Mouse (Mus musculus): ENCODE data around the gene Spen.

DNA sequence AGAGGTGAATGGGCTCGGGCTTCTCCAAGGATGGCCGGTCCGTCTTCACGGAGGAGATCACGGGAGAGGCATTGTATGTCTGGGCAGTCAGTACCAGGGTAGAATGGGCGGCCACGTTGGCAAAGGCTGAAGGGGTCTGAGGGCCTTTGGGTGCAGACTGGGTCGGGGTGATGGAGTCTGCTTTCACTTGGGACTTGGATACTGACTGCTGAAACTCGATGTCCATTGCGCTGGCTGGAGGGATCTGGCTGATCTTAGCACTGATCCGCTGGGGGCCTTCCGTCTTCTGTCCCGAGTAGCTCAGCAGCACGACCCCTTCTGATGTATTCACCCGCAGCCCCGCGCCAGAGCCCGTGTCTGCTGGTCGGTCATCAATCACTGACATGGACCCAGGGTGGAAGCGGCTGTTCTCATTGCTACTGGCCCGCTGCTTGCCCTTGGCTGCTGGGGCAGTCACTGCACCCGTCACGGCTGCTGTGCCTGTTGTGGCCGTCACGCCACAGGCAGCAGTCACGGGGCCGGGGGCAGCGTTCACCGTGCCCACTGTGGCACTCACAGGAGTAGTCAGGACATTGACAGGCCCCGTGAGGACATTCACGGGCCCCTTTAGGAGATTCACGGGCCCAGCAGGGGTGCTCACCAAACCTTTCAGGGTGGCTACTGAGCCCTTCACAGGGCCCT is 65.6 kb downstream of the Spen start:
- no peak for TF ChIP-seq CTCF (IDR thresholded peaks at IDR 0.05; ENCODE audit: borderline replicate concordance, control insufficient read depth, extremely low read depth, insufficient read depth, low read length, poor library complexity)
- TF ChIP-seq POLR2A (IDR thresholded peaks at IDR 0.05; ENCODE audit: control insufficient read depth, extremely low read depth, insufficient read depth, low read length, poor library complexity) = no peak

Data from thymus, adult 2 months (tissue).